Mouse (Mus musculus) forebrain, postnatal 0 days (tissue): ENCODE measurements around the gene Hjurp. TPM values are rescaled to one million over a fixed set of nuclear protein-coding genes. Genes with fewer than 3 reads are reported as not detected.
A peak's percentile ranks its signal among the peaks of the same experiment; 100 is the strongest.

ENCODE experiments used
- ATAC-seq: fragments of 200-750 bp; cut with Nextera tagmentation; 2 replicates; pipeline ENCODE4 v1.8.0; 2017; ENCODE audit warnings: mild to moderate bottlenecking, moderate library complexity
- DNase-seq: peaks from one replicate; pipeline ENCODE4 v3.0.0-alpha.2; 2015
- H3K27ac ChIP-seq: fragments of 300-500 bp; sonication (generic); 2 replicates; pipeline ENCODE4 v1.5.1; 2014; ENCODE audit warnings: low read depth, mild to moderate bottlenecking, antibody characterized with exemption, low read length, moderate library complexity, mixed read lengths
- H3K27me3 ChIP-seq: fragments of 300-500 bp; sonication (generic); 2 replicates; pipeline ENCODE4 v1.6.1; 2014; ENCODE audit warnings: mild to moderate bottlenecking, low read length, mixed read lengths; ENCODE audit not compliant: insufficient read depth
- H3K36me3 ChIP-seq: fragments of 300-500 bp; sonication (generic); 2 replicates; pipeline ENCODE4 v1.6.1; 2014; ENCODE audit warnings: mild to moderate bottlenecking, moderate library complexity; ENCODE audit not compliant: insufficient read depth
- H3K4me1 ChIP-seq: fragments of 300-500 bp; sonication (generic); 2 replicates; pipeline ENCODE4 v1.6.1; 2014; ENCODE audit warnings: antibody characterized with exemption; ENCODE audit not compliant: insufficient read depth
- H3K4me2 ChIP-seq: fragments of 300-500 bp; sonication (generic); 2 replicates; pipeline ENCODE4 v1.6.1; 2014; ENCODE audit warnings: low read depth, mild to moderate bottlenecking, moderate library complexity
- H3K4me3 ChIP-seq: fragments of 300-500 bp; sonication (generic); 2 replicates; pipeline ENCODE4 v1.5.1; 2014; ENCODE audit warnings: low read depth, low read length, mixed read lengths
- H3K9ac ChIP-seq: fragments of 300-500 bp; sonication (generic); 2 replicates; pipeline ENCODE4 v1.6.1; 2014; ENCODE audit warnings: mild to moderate bottlenecking
- H3K9me3 ChIP-seq: fragments of 300-500 bp; sonication (generic); 2 replicates; pipeline ENCODE4 v1.6.1; 2016; ENCODE audit warnings: low read length
- CTCF ChIP-seq: sonication (generic); IDR thresholded peaks from 2 replicates; pipeline ENCODE4 v1.5.1; 2016; ENCODE audit warnings: antibody characterized with exemption, control low read depth, low read depth
- WGBS: fragments of 180-500 bp; shearing (Covaris S2); extraction: QIAGEN DNeasy Blood & Tissue Kit; methylation state at CpG from one replicate; pipeline ENCODE4 v1.1.7; 2014; 5-methylcytosine and 5-hydroxymethylcytosine counted together
- polyA plus RNA-seq: library from polyadenylated mRNA; unstranded; fragments of >200 nt; fragmentation: Nextera tagmentation; extraction: Ambion mirVana; gene quantifications from 2 replicates; pipeline ENCODE4 v1.2.1, GENCODE M21; 2015
- total RNA-seq: library from RNA; depleted of rRNA; stranded (reverse); fragments of >200 nt; gene quantifications from 2 replicates; pipeline ENCODE4 v1.2.3, GENCODE M21; 2014

Hjurp gene
- total and polyA plus RNA-seq, 2 experiments from 2014 or later = 40.0 to 88.0 TPM

DNA sequence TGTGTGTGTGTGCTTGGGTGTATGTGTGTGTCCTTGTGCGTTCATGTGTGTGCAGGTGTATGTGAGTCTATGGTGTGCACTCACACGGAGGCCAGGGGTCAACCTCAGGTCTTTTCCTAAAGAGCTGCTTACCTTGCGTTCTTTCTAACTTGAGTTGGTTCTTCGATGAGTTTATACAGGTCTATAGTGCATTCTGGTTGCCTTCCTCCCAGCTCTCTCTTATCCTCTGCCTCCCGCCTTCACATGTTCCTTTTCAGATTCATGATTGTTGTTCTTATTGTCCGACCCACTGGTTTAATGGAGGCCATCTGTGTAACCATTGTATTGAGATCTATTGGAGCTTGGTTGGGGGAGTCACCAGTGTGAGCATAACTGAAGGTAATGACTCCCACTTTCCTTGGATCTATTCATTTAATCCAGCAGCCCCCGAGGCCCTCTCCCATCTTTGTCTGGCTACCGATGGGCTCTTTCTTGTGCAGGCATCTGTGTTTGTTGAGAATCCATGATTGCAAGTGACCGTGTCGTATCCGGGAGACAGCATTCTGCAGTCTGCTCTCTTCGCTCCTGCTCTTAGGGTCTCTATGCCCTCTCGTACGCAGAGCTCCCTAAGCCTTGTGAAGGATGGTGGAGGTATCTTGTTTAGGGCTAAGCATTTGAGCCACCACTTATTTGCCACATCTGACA is 24.8 kb upstream of the Hjurp start:
- no peak overlapping the region for H3K4me3 ChIP-seq
- H3K9ac ChIP-seq = no peak overlapping the region
- peaks cover 90% of the 10 kb centered on the region for H3K9me3 ChIP-seq
- H3K4me1 ChIP-seq = no peaks in the 10 kb centered on the region
- ATAC-seq (no peak), DNase-seq (no peak)
- H3K27ac ChIP-seq = no peak overlapping the region
- whole genome bisulfite sequencing = 64% methylated on average over 14 of the region's 14 CpGs
- no peak for TF ChIP-seq CTCF
- no peaks in the 10 kb centered on the region for H3K27me3 ChIP-seq
- no peak overlapping the region for H3K4me2 ChIP-seq
- no peaks in the 10 kb centered on the region for H3K36me3 ChIP-seq

DNA sequence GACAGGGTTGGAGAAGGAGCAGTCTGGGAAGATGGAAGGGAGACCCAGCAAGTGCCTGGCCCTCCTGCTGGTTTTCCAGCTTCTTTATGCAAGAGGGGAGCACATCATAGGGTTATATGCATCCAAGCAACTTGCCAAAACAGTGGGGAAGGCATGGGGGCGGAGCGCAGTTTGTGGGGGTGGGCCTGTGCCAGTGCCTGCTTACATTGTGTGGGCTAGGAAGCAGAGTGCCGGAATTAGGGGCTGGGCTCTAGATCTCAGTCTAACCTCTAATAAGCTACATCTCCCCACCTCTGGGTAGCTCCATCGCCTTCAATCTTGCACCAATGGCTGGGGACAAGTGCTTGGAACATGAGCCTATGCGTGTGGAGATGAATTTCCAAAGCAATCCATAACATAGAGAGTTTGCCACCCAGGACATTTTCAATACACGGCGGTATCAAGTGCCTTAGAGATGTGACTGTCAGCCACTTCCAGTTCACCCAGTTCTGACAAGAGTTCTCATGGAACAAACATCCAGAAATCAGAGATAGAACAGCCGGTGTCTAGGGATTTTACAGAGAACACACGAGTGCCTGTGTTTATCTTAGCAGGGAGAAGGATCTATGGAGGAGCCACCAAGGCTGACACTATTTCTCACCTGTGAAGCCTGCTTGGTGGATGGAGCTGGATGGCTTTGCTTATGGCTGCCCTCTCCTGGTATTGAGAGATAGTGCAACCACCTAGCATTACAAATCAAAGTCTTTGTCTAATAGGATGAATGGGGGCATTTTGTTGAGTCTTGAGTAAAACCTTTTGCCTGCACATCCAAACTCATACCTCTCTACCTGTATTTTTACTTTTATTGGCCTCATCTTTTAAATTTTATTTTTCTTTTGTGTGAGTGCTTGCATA is 23.9 kb upstream of the Hjurp start:
- DNase-seq = no peak

DNA sequence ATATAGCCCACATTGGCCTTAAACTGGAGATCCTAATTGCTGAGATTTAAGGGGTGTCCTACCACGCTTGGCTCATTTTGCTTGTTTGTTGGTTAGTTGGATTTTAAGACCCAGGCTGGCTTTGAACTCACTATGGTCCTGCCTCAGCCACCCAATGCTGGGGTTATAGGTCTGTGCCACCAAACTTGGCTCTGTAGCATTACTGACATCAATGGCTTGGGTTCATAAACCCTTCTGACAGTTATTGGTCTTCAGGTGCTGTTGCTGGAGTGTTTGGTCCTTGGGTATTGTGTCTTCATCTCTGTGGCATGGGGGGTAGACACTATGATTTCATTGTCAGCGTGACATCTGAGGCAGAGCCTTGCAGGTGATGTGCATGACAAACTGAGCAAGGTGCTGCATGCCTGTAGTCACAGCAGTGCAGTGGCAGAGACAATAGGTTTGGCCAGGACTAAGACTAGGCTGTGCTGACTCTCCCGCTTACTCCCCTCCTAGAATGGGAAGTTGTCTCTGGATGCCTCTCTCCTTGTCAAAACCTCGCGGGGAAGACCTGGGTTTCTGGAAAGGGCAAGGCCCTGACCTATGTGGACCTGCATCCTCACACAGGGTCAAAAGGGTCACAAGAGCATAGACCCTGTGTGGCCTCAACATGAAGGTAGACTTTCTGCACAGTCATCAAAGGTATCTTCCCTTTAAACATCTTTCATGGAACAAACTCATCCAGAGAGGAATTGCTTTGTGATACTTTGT is 23.0 kb upstream of the Hjurp start:
- Histone ChIP-seq H3K9ac (no peak overlapping the region), H3K9me3 (peaks cover 85% of the 10 kb centered on the region), H3K4me2 (no peak overlapping the region), H3K36me3 (no peaks in the 10 kb centered on the region), H3K4me3 (no peak overlapping the region), H3K4me1 (no peaks in the 10 kb centered on the region), H3K27me3 (no peaks in the 10 kb centered on the region), H3K27ac (no peak overlapping the region)
- WGBS = 37% methylated on average over 5 of the region's 5 CpGs
- no peak for DNase-seq
- TF ChIP-seq CTCF = no peak
- no peak for ATAC-seq

More for the DNA sequence above, 23.9 kb upstream of the Hjurp start:
- Histone ChIP-seq H3K4me3 (no peak overlapping the region), H3K4me2 (no peak overlapping the region), H3K27me3 (no peaks in the 10 kb centered on the region), H3K9ac (no peak overlapping the region), H3K27ac (no peak overlapping the region), H3K36me3 (no peaks in the 10 kb centered on the region), H3K4me1 (no peaks in the 10 kb centered on the region), H3K9me3 (peaks cover 85% of the 10 kb centered on the region)
- TF ChIP-seq CTCF = peak; percentile 55
- ATAC-seq = no peak; the same call in 1 of the 2 replicates
- WGBS = 69% methylated on average over 9 of the region's 9 CpGs

DNA sequence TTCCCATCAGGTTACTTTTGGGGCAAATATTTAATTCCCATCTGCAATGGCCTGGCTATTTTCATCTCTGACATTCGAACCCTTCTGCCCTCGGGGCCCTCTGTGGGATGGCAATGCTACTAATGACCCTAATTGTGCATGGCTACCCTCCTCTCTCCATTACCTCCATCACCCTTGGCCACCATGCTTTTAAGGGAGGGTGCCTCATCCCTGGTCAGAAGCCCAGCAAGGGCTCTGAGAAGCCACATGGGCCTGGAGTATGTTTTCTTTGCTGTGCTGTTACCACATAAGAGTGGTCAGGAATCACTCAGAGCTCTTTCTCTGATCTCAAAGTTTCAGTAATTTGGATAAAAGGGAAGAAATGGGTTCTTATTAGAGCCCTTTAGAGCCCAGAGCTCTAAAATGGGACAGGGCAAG is 22.1 kb upstream of the Hjurp start:
- no peak for DNase-seq
- Histone ChIP-seq H3K27me3 (no peaks in the 10 kb centered on the region), H3K4me3 (no peak overlapping the region), H3K9me3 (peaks cover 81% of the 10 kb centered on the region), H3K9ac (no peak overlapping the region), H3K27ac (no peak overlapping the region), H3K4me1 (no peaks in the 10 kb centered on the region), H3K36me3 (no peaks in the 10 kb centered on the region), H3K4me2 (no peak overlapping the region)
- ATAC-seq = no peak
- TF ChIP-seq CTCF = no peak
- 81% methylated on average over 2 of the region's 2 CpGs for WGBS

DNA sequence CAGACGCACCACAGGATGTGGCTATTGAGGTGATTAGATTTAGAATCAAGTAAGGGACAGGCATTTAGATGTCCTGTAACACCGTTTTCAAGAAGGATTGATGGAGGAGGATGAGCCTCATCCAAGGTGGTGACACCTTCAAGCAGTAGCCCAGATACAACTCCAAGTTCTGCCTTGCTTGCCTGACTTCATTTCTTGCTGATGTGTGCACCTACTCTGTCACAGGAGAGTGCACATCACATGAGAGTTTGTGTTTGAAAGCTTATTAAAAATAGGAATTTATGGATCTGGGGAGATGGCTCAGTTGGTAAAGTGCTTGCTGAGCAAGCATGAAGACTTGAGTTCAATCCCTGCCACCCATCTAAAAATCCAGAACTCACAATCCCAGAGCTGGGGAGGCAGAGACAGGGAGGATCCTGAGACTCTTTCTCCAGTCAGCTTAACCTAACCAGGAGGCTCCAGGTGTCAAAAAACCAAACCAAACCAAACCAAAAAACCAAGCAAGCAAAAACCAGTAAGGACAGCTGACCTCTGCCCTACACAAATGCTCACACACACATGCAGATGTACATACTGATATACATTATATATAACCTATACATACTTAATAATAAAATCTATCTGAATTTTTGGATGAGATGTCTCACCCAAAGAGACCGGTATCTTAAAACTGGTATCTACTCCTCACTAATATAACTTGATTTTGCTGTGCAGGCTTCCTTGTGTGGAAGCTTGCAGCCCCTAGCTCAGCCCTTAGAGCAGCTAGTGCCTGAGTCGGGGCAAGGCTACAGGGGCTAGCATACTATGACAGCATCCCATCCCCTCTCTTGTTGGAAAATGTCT is 21.5 kb upstream of the Hjurp start:
- ATAC-seq (no peak), DNase-seq (no peak)
- H3K4me1 ChIP-seq = no peaks in the 10 kb centered on the region
- no peak overlapping the region for H3K4me3 ChIP-seq
- no peaks in the 10 kb centered on the region for H3K27me3 ChIP-seq
- peaks cover 77% of the 10 kb centered on the region for H3K9me3 ChIP-seq
- no peaks in the 10 kb centered on the region for H3K36me3 ChIP-seq
- no peak for TF ChIP-seq CTCF
- WGBS = 68% methylated on average over 4 of the region's 4 CpGs
- no peak overlapping the region for H3K27ac ChIP-seq
- H3K4me2 ChIP-seq = no peak overlapping the region
- no peak overlapping the region for H3K9ac ChIP-seq
